Mouse (Mus musculus): ENCODE data around the gene Irf1.
"Not testable (repeated sequence)": the region's sequence is repeated elsewhere in the genome, so short reads cannot be mapped to it uniquely, and the experiment has no call there.

Gene Irf1

GRCm38 (mm10) chr11:53769760-53770124 is at the start of gene Irf1:
Gene Irf1 (plus strand): TSS chr11:53770014.
- DNase-seq (ENCODE audit: low spot score) = peak; percentile 94

DNA sequence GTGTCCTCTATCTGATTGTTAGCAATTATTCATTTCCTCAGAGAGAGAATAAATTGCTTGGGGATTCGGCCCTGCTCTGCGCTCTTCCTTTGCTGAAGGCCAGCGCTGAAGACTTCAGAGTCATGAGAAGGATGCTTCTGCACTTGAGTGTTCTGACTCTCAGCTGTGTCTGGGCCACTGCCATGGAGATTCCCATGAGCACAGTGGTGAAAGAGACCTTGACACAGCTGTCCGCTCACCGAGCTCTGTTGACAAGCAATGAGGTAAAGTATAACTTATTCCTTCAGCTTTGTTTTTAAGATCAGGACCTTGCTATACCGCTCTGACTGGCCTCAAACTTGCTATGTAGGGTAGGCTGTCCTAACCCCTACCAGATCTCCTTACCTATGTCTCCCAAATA is 49.1 kb upstream of the Irf1 start, which contains the start of gene Il5:
Gene Il5 (plus strand): TSS at position 80 of the 400 bp plus-strand sequence.
- DNase-seq (ENCODE audit: low spot score) = no peak

- no peak for DNase-seq (ENCODE audit: low spot score)
These were observed 38.4 kb upstream of the Irf1 start for GRCm38 (mm10) chr11:53731457-53731856.

DNA sequence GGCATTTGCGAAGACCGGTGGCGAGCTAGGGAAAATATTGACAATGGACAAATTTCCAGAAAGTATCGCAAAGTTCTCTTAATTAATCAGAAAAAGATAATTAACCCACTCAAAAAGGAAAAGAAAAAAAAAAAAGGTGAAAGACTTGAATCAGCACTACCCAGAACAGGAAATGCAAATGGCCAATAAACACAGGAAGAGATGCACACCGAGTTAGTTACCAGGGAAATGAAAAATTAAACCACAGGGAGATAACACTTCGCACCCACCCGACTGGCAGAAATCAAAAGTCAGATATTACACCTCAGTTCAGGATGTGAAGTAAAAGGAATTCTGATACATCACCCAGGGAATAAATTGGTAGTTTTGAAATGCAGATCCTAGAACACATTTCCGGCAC is 37.6 kb upstream of the Irf1 start:
- DNase-seq (ENCODE audit: low spot score) = no peak

GRCm38 (mm10) chr11:53733824-53734223 is 36.0 kb upstream of the Irf1 start:
- DNase-seq (ENCODE audit: low spot score) = no peak

DNA sequence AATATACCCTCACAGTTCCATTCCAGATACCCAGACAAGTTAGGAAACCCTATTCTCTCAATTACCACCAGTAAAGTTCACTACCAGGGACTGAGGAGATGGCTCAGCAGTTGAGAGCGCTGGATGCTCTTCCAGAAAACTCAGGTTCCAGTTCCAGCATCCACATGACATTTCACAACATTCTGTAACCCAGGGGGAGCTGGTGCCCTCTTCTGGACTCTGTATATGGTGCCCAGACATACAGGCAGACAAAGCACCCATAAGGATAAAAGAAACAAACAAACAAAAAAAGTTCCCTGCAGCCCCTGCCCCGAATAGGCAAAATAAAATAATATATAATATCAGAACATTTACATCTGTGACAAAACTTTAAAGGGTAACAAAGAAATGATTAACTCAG is 35.4 kb upstream of the Irf1 start:
- DNase-seq (ENCODE audit: low spot score) = no peak

DNA sequence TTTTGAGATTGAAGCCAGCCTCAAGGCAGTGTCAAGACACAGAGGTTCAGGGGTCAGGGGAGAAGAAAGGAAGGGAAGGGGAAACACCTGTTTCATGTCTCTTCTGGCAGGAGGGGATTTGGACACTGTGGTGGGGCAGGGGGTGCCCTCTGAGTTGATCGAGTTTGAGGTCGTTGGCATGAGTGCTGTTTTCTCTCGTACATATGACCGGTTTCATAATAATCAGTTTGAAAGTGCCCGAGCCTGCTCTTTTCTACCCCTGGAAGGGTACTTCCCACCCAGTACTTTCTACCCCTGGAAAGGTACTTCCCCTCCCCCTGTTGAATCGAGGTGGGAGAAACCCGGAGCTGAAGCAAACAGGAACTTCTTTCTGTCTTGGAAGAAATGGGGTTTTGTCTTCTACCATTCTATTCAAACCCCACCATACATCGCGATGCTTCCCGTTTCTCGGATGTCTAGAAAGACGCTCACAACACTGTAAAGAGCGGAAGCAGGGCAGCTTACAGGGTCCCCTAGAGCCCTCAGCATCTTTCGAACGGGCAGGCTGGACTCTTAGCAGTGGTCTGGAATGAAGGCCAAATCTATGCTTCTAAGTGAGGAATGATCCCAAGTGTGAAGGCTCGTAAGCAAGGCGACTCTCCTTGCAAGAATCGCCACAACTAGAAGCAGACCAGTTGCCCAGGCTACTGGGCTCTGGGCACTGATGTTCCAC is 34.7 kb upstream of the Irf1 start:
- no peak for DNase-seq (ENCODE audit: low spot score)

DNA sequence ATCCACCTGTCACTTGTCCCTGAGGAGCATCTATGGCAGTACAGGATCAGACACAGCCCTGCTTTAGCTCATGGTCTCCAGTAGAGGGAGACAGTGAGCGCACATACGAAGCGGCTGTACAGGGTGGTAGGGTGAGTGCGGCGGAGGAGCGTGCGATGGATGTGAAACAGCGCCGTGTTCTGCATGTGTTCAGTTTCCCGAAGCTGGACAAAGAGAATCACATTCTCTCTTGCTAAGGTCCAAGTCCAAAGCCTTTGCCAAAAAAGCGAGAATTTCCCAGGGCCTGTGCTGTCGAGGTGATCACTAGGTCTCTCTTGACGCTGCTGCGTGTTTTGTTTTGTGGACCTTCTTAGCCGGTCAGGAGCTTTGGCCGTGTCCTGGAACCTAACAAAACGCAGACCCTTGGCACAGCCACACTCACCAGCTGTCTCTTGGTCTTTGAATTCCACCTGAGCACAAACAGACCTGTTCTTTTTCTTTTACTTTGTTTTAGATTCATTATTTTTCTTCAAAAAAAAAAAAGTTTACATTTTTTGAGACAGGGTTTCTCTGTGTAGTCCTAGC is 34.0 kb upstream of the Irf1 start:
- peak; percentile 53 for DNase-seq (ENCODE audit: low spot score)

DNA sequence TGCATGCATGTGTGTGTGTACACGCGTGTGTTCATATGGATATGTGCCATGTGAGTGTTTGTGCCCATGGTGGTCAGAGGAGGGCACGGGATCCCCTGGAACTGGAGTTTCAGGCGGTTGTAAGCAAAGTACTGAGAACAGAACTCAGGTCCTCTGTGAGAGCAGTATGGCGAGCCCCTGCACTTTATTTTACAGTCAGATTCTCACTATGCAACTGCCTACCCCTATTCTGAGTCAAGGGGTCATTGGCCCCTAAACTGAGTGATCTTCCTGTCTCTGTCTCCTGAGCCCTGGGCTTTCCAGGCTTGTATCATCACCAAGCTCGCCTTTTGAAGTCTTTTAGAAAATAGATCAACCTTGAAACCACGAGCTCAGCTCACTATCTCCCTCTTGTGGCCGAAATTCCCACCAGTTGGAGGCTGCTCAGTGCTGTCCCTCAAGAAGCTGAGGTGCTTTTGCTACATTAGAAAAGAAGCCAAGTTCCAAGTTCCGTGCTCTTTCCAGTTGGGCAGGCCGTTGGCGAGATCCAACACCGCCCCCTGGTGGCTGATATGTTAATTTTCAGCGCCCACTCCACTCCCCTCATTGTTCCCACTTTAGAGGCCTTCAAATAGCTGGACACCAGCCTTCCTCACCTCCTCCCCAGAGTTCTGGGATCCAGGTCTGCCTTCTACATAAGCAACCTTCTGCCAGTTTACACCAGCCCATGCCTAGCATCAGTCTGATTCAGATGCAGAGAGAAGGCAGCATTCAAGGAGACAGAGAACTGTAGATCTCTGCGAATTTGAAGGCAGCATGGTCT is 32.8 kb upstream of the Irf1 start:
- DNase-seq (ENCODE audit: low spot score) = peak; percentile 75

GRCm38 (mm10) chr11:53737573-53737946 is 32.3 kb upstream of the Irf1 start:
- peak; percentile 43 for DNase-seq (ENCODE audit: low spot score)

- DNase-seq (ENCODE audit: low spot score) = no peak
These were observed 27.5 kb upstream of the Irf1 start for GRCm38 (mm10) chr11:53742353-53742752.

DNA sequence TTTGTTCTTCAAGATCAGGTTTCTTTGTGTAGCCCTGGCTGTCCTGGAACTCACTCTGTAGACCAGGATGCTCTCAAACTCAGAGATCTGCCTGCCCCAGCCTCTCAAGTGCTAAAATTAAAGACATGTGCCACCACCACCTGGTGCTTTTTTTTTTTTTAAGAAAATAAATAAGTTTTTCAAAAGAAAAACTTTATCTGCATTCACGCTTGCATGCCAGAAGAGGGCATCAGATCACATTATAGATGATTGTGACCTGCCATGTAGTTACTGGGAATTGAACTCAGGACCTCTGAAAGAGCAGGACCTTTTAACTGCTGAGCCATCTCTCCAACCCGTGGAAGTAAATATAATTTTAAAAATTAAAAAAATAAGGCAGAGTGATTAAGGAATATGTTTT is 24.6 kb upstream of the Irf1 start:
- no peak for DNase-seq (ENCODE audit: low spot score)

DNA sequence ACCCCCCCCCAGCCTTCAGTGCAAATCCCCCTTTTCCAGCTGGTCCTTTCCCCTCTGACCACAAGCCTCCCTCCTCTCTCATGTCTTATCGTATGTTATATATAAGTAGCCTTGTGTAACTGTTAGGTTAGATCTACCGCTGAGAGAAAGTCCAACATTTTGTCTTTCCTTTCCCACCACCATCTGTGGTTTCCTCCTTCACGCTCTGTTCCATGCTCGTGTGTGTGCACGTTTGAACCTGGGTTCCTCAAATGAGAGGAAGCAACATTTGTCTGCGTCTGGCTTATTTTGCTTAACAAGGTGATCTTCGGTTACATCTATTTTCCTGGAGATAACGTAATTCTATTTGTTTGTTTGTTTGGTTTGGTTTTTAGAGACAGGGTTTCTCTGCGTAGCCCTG is 21.8 kb upstream of the Irf1 start:
- no peak for DNase-seq (ENCODE audit: low spot score)

- no peak for DNase-seq (ENCODE audit: low spot score)
These were observed 21.2 kb upstream of the Irf1 start for GRCm38 (mm10) chr11:53748614-53749013.

- no peak for DNase-seq (ENCODE audit: low spot score)
These were observed 20.5 kb upstream of the Irf1 start for GRCm38 (mm10) chr11:53749306-53749705.

- DNase-seq (ENCODE audit: low spot score) = no peak
These were observed 20.0 kb upstream of the Irf1 start for GRCm38 (mm10) chr11:53749716-53750352.

DNA sequence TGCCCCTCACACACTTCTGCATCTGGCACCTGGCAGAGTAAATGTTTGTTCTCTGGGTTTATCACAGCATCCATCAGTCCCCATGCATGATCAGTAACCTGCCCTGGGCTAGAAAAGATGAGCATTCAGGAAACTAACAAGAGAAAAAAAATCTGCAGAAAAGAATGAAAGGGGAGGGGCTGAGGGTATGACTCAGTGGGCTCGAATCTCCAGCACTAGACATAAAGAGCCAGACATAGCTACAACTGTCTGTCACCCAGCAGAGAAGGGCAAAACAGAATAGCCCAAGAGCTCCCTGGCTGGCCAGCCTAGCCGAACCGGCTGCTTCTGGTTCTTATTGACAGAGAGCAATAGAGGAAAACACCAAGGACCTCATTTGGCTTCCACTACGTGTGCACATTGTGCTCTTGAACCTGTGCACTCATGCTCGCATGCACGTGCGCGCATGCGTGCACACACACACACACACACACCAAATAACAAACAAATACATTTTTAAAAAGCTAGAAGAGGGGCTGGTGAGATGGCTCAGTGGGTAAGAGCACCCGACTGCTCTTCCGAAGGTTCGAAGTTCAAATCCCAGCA is 14.7 kb upstream of the Irf1 start:
- DNase-seq (ENCODE audit: low spot score) = no peak

DNA sequence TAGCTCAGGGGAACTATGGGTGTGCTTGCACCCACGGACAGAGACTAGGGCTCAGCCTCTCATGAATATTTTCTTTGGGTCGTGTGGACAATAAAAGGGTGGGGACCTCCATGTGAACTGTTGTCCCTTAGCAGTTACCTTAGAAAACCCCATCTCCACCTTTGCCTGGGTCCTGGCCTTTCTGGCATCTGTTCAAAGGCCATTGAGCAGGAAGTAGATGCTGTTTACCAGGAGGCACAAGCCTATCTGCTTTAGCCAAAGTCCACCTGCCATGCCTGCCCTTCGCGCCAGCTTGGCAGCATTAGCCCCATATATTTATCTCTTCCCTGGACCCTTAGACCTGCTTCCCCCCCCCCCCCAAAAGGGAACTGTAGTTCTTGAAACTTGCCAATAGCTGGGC is 12.2 kb upstream of the Irf1 start:
- DNase-seq (ENCODE audit: low spot score) = no peak

GRCm38 (mm10) chr11:53758033-53758432 is 11.8 kb upstream of the Irf1 start:
- DNase-seq (ENCODE audit: low spot score) = not testable (repeated sequence)

- DNase-seq (ENCODE audit: low spot score) = no peak
These were observed 10.9 kb upstream of the Irf1 start for GRCm38 (mm10) chr11:53758791-53759351.

DNA sequence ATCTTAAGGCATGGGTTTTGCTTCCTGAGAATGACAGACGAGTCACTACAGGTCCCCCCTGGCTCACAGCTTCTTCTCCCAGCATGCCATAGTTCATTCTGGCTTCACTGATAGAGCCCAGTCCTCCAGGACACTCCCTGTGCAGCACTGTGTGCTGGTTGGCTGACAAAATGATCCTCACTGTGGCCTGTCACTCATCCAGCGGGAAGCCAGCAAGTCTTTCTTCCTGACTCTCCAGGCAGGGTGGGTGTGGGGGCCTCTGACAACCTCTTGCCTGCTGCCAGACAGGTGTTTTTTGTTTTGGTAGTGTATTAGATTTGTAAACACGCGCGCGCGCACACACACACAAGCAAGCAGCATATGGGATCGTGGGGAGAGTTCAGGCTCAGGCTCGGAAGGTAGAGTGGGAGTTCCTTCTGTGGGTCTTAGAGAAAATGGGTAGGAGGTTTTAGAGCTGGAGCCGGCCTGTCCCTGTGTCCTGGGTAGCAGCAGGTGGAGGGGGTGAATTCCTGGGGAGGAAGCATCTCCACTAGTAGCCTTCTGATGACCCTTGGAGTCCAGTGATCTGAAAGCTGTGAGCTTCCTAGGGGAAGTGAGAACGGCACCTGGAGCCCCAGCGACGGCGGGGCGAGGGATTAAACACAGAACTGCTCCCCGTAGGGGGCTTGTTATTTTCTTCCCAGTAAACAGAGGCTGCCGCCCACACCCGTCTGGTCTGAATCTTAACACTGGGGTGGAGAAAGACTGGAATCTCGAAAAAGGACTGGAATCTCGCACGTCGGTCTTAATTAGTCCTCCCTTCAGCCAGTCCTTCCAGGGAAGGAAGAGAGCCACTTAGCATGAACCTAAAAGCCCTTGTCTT is 10.0 kb upstream of the Irf1 start:
- no peak for DNase-seq (ENCODE audit: low spot score)

Data from urinary bladder, postnatal 25 days (tissue).